Mouse (Mus musculus) kidney, adult 2 months (tissue): ENCODE measurements around the gene Hunk. TPM values are rescaled to one million over a fixed set of nuclear protein-coding genes. Genes with fewer than 3 reads are reported as not detected.

Experiments used
- DNase-seq: peaks from one replicate; pipeline ENCODE4 v3.0.0; 2021
- H3K27ac ChIP-seq: fragments of 200-500 bp; 2 replicates; pipeline ENCODE4 v1.5.1; 2012; ENCODE audit warnings: low read depth, low read length, control low read depth, inconsistent platforms; ENCODE audit not compliant: insufficient read depth
- H3K27me3 ChIP-seq: fragments of 200-500 bp; replicated peaks from 2 replicates; pipeline ENCODE4 v1.6.1; 2012; ENCODE audit warnings: mild to moderate bottlenecking, moderate library complexity, low read length, inconsistent platforms; ENCODE audit not compliant: control insufficient read depth, insufficient read depth
- H3K36me3 ChIP-seq: fragments of 200-500 bp; 2 replicates; pipeline ENCODE4 v1.6.1; 2012; ENCODE audit warnings: mild to moderate bottlenecking, moderate library complexity, low read length, inconsistent platforms; ENCODE audit not compliant: control insufficient read depth, insufficient read depth
- H3K4me1 ChIP-seq: fragments of 200-500 bp; 2 replicates; pipeline ENCODE4 v1.6.1; 2011; ENCODE audit warnings: low read length; ENCODE audit not compliant: control insufficient read depth, insufficient read depth
- H3K4me3 ChIP-seq: fragments of 200-500 bp; 2 replicates; pipeline ENCODE4 v1.5.1; 2011; ENCODE audit warnings: mild to moderate bottlenecking, low read depth, low read length, control low read depth; ENCODE audit not compliant: insufficient read depth
- CTCF ChIP-seq: fragments of 200-500 bp; conservative IDR thresholded peaks from 2 replicates; pipeline ENCODE4 v1.5.1; 2011; ENCODE audit warnings: low read depth, mild to moderate bottlenecking, control low read depth, low read length, moderate library complexity, mixed read lengths; ENCODE audit not compliant: insufficient read depth, insufficient read length
- POLR2A ChIP-seq: fragments of 200-500 bp; IDR thresholded peaks from one replicate; pipeline ENCODE4 v1.6.1; 2011; ENCODE audit warnings: low read depth, low read length, control low read depth
- WGBS: fragments of 180-500 bp; shearing (Covaris S2); methylation state at CpG from one replicate; pipeline ENCODE4 v1.1.7; 2018; 5-methylcytosine and 5-hydroxymethylcytosine counted together
- polyA plus RNA-seq: library from polyadenylated mRNA; depleted of rRNA; stranded (reverse); fragments of >200 nt; gene quantifications from 2 replicates; pipeline ENCODE4 v1.2.3, GENCODE M21; 2012; rRNA removed

The Hunk gene
- polyA plus RNA-seq, 1 experiment, result 2.1 TPM

GRCm38 (mm10) chr16:90541191-90541590 is 155.4 kb downstream of the Hunk start:
- TF ChIP-seq POLR2A (no peak), CTCF (no peak)
- Histone ChIP-seq H3K36me3 (no peaks in the 10 kb centered on the region), H3K27me3 (no peaks in the 10 kb centered on the region), H3K4me1 (no peaks in the 10 kb centered on the region), H3K27ac (no peak overlapping the region), H3K4me3 (no peak overlapping the region)
- DNase-seq, result no peak
- WGBS, result 78% methylated on average over 2 of the region's 2 CpGs

- no peak overlapping the region for H3K4me3 ChIP-seq
- H3K36me3 ChIP-seq, result no peaks in the 10 kb centered on the region
- no peaks in the 10 kb centered on the region for H3K27me3 ChIP-seq
- TF ChIP-seq POLR2A, result no peak
- no peak for TF ChIP-seq CTCF
- 70% methylated on average over 10 of the region's 10 CpGs for WGBS
- DNase-seq, result no peak
- no peaks in the 10 kb centered on the region for H3K4me1 ChIP-seq
- no peak overlapping the region for H3K27ac ChIP-seq
These were observed 156.6 kb downstream of the Hunk start for GRCm38 (mm10) chr16:90542383-90542782.

GRCm38 (mm10) chr16:90544175-90544574 is 158.4 kb downstream of the Hunk start:
- H3K36me3 ChIP-seq, result no peaks in the 10 kb centered on the region
- no peak overlapping the region for H3K27ac ChIP-seq
- no peak for DNase-seq
- no peak overlapping the region for H3K4me3 ChIP-seq
- TF ChIP-seq CTCF, result no peak
- no peak for TF ChIP-seq POLR2A
- H3K4me1 ChIP-seq, result no peaks in the 10 kb centered on the region
- H3K27me3 ChIP-seq, result no peaks in the 10 kb centered on the region
- 37% methylated on average over 9 of the region's 9 CpGs for WGBS

GRCm38 (mm10) chr16:90545509-90545908 is 159.7 kb downstream of the Hunk start:
- Histone ChIP-seq H3K27me3 (no peaks in the 10 kb centered on the region), H3K36me3 (no peaks in the 10 kb centered on the region), H3K27ac (no peak overlapping the region), H3K4me3 (no peak overlapping the region), H3K4me1 (no peaks in the 10 kb centered on the region)
- 76% methylated on average over 3 of the region's 3 CpGs for WGBS
- DNase-seq, result no peak
- TF ChIP-seq POLR2A, result no peak
- no peak for TF ChIP-seq CTCF

- TF ChIP-seq CTCF (no peak), POLR2A (no peak)
- DNase-seq, result no peak
- 92% methylated on average over 3 of the region's 3 CpGs for WGBS
- Histone ChIP-seq H3K36me3 (no peaks in the 10 kb centered on the region), H3K4me1 (peaks cover 3% of the 10 kb centered on the region; the same call in 1 of the 2 replicates), H3K27me3 (no peaks in the 10 kb centered on the region), H3K27ac (no peak overlapping the region), H3K4me3 (no peak overlapping the region)
These were observed 160.8 kb downstream of the Hunk start for GRCm38 (mm10) chr16:90546591-90546990.

GRCm38 (mm10) chr16:90547996-90548395 is 162.2 kb downstream of the Hunk start:
- no peak for DNase-seq
- 73% methylated on average over 9 of the region's 9 CpGs for WGBS

More at GRCm38 (mm10) chr16:90547996-90548395, 162.2 kb downstream of the Hunk start:
- Histone ChIP-seq H3K27me3 (no peaks in the 10 kb centered on the region), H3K4me3 (no peak overlapping the region), H3K27ac (no peak overlapping the region), H3K4me1 (peaks cover 3% of the 10 kb centered on the region; the same call in 1 of the 2 replicates), H3K36me3 (no peaks in the 10 kb centered on the region)
- TF ChIP-seq POLR2A, result no peak
- no peak for TF ChIP-seq CTCF

Other genes with a start within 250 kb of the Hunk start
- 2.6 and 4.0 TPM in 2 replicates for gene Tiam1, start 242.2 kb upstream of the Hunk start, polyA plus RNA-seq
- gene Sod1, start 165.3 kb upstream of the Hunk start, polyA plus RNA-seq, result 965 and 1,226 TPM in 2 replicates
- 31.3 TPM in 2 replicates for gene Scaf4, start 101.5 kb upstream of the Hunk start, polyA plus RNA-seq